Mouse (Mus musculus) left cerebral cortex, postnatal 4 days (tissue): ENCODE results near the gene Tbc1d10a. TPM values are rescaled to one million over a fixed set of nuclear protein-coding genes. Genes with fewer than 3 reads are reported as not detected.
"Not testable (repeated sequence)": the region's sequence is repeated elsewhere in the genome, so short reads cannot be mapped to it uniquely, and the experiment has no call there.

ENCODE experiments used
- DNase-seq: peaks from one replicate; pipeline ENCODE4 v3.0.0-alpha.2; 2022
- intact Hi-C: fragments of 180-260 bp; cut with DNase I; formaldehyde crosslinking; loops from one replicate; pipeline ENCODE4 v1.15.1; 2025
- total RNA-seq, 2 experiments: library from RNA; stranded (reverse); gene quantifications; 2 replicates each; pipeline ENCODE4 v1.2.3; 2021

The Tbc1d10a gene
- total RNA-seq, 2 experiments from 2014 or later, result 25.7 to 26.8 TPM

DNA sequence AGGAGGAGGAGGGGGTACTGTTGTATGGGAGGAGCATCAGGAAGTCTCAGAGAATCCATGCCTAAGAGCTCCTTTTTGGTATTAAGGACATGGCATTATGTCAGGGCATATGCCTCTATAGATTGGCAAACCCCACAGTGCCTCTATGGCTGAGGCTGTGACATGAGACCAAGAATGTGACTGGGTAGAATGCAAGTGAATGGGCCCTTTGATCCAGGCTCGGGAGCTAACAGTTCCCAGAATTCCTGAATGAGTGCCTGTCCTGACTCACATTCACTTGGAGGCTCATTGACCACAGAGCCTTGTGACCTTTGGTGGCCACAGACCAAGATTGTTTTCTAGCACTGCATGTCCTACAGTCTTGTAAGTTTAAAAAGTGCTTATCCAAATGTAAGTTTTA, 4.5 kb upstream of the Tbc1d10a start:
- intact Hi-C loops, result no loop called here
- DNase-seq, result no peak

DNA sequence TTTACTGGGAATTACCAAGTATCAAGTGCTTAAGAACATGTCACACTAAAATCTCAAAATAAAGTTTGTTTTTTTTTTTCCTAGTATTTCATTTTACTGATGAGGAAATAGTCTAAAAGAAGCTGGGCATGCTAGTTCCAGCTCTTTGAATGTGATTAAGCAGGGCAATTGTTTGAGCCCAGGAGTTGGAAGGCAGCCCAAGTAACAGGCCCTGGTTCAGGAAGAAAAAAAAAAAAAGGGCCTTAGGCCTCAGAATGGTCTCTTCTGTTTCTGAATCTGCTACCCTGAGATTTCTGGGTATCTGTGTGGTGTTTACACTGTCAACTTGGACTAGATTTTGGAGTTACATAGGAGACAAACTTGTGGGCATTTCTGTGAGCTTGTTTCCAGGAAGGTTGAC, 3.1 kb upstream of the Tbc1d10a start:
- intact Hi-C loops, result no loop called here

DNA sequence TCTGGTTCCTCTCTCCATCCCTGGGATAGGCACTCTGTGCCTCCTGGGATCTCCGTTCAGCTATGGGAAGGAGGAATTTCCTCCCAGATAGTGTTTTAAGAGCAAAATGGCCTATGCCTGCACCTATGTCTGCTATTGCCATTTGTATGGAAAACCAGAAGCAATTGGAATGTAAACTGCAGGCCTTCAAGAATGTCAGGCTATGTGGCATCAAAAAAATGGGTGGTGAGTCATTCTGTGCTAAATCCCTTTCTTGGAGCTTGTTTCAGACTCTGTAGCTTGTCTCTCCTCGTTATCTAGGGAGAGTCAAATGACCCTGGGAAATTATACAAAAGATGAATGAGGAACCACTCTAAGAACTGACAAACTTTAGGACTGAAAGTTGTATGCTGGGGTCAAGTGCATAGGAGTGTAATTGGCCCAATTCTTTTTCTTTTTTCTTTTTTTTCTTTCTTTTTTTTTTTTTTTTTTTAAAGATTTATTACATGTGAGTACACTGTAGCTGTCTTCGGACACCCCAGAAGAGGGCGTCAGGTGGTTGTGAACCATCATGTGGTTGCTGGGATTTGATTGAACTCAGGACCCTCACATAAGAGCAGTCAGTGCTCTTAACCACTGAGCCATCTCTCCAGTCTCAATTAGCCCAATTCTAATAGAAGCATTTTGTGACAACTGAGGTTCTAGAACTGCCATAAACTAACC, 2.2 kb upstream of the Tbc1d10a start:
- no peak for DNase-seq
- intact Hi-C loops, result no loop called here

More for the DNA sequence above, 3.1 kb upstream of the Tbc1d10a start:
- DNase-seq, result no peak

DNA sequence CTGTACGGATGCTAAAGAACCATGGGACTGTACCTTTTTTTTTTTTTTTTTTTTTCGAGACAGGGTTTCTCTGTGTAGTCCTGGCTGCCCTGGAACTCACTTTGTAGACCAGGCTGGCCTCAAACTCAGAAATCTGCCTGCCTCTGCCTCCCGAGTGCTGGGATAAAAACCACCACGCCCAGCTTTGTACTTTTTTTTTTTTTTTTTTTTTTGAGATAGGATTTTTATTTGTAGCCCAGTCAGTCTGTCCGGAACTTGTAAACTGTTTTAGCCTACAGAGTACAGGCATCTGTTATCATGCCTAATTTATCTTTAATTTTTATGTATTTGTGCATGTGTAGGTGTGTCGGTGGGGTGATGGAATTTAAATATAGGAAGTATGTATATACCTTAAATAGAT, 1.1 kb upstream of the Tbc1d10a start:
- intact Hi-C loops, result not testable (repeated sequence)

DNA sequence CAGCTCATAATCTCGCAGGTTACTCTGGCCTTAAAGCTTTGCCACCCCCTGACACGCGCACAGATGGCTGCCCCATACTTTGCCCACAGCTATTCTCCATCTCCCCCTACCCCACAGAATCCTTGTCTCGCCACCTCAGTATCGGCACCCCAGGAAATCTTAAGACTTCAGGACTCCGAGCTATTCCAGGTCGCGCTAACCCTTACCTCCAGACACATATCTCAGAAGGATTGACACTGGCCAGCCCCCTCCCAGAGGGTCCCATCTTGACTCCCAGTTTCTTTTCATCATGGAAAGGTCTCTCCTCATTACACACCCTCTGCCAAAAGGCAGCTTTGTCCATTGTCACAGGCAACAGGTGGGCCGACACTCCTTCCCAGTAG, 720 bp downstream of the Tbc1d10a start:
- intact Hi-C loops, result no loop called here
- peak; percentile 10 for DNase-seq

More for the DNA sequence above, 1.1 kb upstream of the Tbc1d10a start:
- DNase-seq, result not testable (repeated sequence)

DNA sequence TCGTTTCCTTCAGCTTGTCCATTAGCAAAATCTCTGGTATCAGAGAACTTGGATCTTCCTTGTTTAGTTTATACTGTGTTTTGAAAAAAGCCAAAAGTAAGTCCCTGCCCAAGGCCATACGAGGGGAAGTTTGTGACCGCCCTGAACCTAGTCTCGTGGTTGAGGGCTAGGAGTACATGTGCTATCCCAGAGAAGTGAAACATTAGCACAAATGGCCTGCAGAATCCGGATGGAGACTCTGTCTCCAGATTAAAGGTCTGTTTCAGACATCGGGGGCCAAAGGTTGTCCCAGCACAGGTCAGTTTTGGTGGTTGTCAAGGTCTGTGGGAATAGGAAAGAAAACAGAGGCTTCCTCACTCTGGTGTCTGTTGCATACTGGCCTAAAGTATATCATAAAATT, 2.6 kb downstream of the Tbc1d10a start:
- intact Hi-C loops, result no loop called here
- DNase-seq, result no peak

DNA sequence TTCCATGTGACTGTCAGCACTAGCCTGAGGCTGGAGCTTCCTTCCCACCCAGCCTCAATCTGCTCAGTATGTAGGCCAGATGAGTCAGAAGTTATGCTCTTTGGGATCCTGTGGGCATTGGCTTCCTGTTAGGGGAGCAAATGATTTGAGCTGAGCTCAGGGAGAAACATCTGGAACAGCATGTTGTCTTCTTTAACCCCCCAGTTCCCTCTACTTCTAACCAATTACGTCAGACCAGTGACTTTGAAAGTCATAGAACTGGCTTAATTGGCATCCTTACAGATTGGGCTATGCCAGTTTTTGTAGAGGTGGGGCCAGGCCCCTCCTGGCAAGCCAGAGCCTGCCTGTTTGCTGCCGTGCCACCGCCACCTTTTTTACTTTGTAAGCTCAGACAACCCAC, 4.1 kb downstream of the Tbc1d10a start:
- intact Hi-C loops, result no loop called here
- DNase-seq, result no peak

DNA sequence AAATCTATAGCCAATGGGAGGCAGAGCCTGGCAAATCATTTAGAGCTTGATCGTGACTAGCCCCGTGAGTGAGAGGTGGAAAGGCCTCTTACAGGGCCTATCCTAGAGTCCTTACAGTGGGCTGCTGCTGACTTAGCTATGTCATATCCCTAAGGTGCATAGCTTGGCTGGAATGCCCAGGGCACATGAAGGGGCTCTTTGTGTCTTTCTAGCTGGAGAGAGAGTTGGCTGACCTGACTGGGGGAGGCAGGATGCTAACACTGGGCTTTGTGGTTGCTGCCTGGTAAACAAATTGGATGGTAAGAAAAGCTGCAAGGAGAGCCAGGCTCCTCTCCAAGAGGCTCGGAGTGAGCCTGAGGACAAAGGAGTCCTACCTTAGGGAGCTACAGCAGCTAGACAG, 6.2 kb downstream of the Tbc1d10a start:
- DNase-seq, result no peak
- intact Hi-C loops, result no loop called here

DNA sequence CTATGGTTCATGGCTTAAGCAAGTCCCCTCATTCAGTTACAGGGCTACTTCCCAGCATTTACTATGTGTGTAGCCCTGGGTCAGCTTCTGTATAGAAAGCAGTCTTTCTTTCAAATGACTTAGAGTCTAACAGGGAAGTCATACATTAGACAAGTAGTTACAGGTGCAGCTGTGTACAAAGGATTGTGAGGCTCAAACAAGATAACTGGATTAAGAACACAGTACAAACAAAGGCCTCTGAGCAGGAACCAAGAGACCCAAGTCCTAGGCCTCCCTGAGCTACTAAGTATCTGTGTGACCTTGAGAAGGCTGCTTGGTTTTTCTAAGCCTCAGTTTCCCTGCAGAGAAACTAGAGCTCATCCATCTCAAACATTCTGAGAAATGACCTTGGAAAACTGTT, 6.8 kb downstream of the Tbc1d10a start:
- DNase-seq, result no peak
- intact Hi-C loops, result no loop called here

DNA sequence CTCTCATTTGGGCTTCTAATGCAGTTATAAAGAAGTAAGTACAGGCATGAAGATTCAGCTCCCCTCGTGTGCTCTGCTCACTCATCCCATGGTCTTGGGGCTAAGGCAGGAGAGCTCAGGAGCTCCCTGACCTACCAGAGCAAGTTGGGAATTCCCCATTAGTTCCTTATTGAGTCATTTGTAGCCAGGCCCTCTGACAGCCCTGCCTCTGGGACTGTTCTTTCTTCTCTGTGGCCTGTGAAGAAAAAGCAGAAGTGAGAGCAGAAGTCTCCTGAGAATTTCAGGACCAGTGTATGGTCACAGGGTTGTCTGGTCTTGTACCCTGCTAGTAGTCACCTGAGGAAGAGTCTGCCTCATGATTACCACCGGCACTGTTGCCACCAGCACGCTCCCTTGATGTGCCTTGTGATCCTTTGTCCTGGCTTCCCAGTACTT, 9.0 kb downstream of the Tbc1d10a start:
- DNase-seq, result no peak
- intact Hi-C loops, result no loop called here

DNA sequence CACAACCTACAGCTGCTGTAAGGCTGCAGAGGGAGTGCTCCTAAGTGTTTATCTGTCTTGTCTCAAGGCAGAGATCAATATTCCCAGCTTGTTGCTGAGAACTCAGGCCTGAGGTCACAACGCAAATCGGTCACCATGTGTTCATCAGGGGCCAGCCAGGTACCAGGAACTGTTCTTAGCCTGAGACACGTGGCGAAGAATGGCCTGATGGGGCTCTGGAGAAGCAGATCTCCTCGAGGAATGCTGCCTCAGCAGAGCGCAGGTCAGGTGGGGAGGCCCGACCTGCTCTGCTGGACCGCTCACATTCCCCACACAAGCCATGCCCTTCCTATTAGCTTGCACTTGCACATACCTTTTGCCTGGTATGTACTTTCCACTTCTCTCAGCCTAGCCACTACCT, 10.0 kb downstream of the Tbc1d10a start:
- DNase-seq, result no peak
- intact Hi-C loops, result no loop called here

DNA sequence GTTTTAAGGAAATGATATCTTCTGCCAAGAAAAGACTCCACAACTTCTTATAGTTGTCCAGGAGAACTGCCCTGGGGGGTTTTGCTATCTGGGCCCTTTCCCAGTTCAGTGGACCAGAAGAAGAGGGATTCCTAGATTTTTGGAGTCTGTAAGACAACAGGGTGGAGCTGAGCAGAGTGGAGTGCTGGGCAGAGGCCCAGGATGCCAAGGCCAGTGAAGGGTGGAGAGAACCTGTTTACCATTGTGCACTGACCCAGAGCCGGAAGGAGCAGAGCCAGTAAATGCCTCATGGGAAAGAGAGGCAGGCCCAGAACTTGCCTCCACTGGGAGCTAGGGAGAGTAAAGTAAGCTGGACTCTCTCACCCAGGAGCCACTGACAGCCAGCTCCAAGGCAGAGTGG, 11.1 kb downstream of the Tbc1d10a start:
- DNase-seq, result no peak
- intact Hi-C loops, result no loop called here

DNA sequence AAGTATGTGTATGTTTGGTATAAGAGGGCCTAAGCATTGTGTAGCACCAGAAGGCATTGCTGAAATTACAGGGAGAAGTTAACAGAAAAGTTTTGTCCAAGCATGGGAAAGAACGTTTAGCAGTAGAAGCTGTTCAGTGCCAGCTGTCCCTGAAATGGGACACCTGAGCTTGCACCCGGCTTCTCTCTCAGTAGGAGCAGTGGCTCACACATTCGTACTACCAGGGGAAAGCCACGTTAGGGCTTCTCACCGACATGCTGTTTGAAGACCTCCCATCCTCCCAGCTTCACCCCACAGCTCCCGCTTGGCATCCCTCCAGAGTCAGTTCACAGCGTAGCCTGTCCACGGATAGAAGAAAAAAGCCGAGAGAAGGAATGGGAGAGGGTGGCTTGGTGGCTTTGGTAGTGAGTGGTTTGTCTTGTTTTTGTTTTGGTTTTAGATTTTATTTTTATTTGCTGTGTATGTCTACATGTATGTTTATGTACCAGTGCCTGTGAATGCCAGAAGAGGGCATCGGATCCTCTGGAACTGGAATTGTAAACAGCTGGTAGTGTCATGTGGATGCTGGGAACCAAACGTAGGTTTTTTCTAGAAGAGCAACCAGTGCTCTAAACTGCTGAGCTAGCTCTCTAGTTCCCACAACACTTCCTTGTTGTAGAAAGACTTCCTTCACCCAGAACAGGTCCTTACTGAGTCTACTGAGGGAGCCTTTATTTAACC, 15.6 kb downstream of the Tbc1d10a start:
- DNase-seq, result peak; percentile 33
- intact Hi-C loops, result no loop called here

DNA sequence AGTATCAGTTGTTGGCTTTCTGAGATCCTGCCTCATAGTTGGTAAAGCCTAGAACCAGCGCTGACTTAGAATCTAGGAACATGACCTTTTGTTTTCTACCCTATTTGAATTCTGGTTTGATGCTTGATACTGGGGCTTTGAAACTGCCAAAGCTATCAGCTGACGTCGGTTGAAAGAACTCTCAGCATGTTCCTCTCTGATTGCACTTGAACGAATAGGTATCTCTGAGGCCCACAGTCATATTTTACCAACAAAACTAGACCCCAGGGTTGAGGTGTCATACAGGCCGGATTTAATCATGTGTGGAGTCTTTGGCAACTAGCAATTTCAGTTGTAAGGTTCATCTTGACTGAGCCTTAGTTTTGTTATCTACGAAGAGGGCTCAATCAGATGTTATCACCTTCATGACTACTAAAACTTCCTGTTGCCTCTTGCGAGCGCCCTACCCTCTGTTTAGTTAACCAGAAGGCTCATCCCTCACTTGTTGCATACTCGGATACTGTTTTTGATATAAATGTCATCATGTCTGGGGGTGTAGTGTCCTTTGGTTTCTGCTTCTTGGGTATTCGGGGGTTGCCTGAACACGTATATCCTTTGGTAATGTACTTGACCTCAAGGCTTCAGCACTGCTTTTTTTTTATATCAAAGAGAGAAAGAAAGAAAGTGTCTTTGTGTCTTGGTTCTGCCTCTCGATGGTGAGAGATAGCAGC, 16.6 kb downstream of the Tbc1d10a start:
- intact Hi-C loops, result no loop called here
- no peak for DNase-seq

DNA sequence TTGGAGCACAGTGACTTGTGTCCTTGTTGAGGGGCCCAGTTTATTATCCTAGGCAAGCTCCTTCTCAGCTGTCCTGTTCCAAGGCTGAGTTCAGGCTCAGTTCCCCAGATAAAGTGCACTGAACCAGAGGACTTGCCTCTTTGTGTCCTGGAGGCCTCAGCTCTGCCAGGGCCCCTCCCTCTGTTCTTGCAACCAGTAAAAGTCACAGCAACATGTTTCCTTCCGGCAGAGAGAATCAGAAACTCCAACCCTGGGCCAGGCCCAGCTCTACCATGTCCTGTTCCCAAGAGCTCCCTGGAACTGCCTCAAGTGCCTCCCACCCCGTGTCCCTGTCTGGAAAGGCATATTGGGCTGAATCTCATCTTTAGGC, 17.1 kb downstream of the Tbc1d10a start:
- intact Hi-C loops, result no loop called here
- peak; percentile 25 for DNase-seq

DNA sequence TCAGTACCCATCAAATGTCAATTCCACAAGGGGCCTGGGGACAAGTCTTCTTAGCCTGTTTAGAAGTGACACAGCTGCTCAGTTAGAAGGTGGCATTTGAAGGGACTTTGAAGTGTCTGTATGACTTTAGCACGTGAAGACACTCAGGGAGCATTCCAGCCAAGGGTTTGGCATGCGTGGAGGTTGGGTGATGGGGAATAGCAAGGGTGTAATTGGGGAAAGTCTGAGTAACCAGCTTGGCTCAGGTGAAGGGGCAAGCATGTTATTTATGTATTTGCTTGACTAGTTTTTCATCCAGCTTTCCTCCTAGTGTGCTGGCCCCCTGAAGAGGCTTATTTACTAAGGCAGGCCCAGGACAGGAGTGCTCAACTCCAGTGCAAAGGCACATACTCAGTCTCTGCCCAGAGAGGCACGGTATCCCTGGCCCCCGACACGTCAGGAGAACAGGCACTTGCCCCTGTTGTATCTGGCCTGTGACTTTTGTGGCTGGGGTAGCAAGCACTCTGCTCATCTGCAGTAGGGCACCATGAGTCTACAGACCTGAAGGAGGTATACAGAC, 18.6 kb downstream of the Tbc1d10a start:
- DNase-seq, result no peak
- intact Hi-C loops, result no loop called here

DNA sequence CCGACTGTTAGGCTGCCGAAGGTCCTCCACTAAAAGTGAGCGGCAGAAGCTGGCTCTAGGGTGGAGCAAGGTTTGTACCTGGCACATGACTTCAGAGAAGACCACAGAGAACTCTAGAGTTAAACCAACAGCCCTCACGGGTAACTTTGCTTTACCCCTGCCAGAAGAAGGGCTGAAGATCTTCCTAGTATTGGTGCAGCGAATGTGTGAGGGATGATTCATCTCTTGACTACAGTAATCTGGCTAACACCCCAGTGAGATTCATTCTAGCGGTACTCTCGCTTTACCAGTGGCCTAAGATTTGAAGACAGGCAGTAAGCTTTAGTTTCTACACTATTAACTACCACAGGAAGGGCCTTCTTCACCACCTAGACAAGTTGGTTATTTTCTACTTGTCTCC, 19.4 kb downstream of the Tbc1d10a start:
- no peak for DNase-seq
- intact Hi-C loops, result no loop called here

DNA sequence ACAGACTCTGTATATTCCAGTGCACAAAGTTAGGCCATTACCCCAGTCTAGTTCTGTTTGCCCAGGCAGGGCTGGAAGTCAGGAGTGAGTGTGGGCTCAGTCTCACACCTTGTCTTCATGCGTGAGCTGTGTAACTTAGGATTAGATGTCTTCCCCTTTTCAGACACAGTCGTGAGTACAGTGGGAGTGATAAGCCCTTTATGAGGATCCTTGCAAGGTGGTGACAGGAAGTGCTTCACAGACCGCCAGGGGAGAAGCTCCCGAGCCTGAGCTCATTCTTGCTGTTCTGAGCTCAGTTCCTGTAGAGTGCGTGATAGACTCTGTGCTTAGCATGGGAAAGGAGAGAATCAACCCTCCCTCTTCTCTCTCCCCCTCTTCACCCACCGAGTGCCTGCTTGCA, 20.0 kb downstream of the Tbc1d10a start:
- intact Hi-C loops, result no loop called here
- no peak for DNase-seq

DNA sequence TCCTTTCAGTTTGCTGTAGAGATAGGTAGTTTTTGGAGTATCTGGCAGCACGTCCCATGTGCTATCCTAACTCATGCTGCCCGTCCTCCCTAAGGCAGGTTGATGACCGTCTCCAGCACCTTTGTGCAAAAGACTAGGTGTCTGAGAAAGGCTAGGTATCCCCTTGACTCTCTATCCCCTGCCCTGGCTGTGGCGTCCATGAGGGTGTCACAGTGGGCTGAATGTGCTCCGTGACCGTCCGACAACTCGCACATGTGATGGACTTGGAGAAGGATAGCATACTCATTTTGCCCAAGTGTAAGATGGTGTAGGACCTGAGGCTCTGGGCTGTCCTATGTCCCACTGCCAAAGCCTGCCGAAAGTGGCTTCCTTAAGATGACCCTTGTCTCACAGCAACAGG, 21.1 kb downstream of the Tbc1d10a start:
- intact Hi-C loops, result no loop called here
- no peak for DNase-seq

DNA sequence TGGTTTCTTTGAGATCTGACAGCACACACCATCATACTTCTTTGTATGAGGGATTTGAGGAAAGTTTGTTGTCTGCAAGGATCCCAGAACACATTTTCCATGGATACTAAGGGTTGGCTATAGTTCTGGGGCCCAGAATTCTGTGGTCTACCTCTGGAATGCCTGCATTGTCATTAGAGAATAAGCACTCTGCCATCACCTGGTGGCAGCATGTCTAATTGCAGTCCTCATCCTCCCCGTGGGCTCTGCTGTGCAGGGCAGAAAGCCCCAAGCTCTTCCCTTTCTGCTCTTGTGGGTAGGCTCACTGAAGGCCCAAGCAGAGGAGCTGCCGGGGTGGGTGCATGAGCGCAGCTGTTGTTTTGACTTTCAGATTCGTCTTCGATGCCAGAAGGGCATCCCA, 23.0 kb downstream of the Tbc1d10a start:
- intact Hi-C loops, result no loop called here
- no peak for DNase-seq

DNA sequence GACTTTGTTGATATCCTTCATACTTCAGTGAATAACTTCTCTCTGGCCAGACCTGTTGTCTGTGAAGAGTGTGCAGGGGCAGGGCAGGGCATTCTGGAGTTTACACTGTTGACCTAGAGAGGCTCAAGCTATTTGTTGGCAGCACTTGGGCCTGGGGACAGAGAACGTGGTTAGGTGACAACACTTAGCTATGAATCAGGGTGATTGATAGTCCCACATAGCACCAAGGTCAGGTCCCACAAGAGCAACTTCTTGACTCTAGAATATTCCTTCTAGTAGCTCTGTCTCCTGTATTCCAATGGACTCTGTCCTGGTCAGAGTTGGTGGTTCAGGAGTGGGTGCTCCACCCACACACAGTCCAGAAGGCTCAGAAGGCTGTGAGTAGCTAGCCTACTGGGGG, 24.2 kb downstream of the Tbc1d10a start:
- intact Hi-C loops, result no loop called here

DNA sequence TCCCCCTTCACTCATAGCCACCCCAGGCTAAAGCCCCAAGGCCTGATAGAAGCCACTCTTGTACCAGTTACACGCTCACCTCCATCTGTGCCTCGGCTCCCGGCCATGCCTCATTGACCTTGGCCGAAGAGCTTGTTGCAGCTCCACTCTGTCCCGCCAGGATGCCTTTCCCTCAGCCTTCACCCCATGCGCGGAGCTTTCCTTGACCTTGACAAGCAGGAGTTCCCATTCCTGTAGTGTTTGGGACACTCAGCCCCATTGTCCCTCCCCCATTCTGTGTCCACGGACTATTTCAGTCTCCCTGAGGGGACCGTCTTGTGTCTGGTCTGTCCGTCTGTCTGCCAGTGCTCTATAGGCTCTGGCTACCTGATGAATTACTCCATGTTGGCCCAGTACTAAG, 26.5 kb downstream of the Tbc1d10a start:
- intact Hi-C loops, result no loop called here
- DNase-seq, result no peak

More for the DNA sequence above, 24.2 kb downstream of the Tbc1d10a start:
- no peak for DNase-seq
